Mouse (Mus musculus) right cerebral cortex, adult 2 months (tissue): ENCODE measurements at regions not wholly inside any gene's neighbourhood (a gene's known extent, or its start where the extent isn't known, plus 50 kb on each side); places are given as distances from the start of the nearest gene placed in this dataset.

Experiments used
- DNase-seq, 2 experiments: peaks; one replicate each; pipeline ENCODE4 v3.0.0; 2021 to 2022; ENCODE audit warnings: low spot score in 2 of 2

DNA sequence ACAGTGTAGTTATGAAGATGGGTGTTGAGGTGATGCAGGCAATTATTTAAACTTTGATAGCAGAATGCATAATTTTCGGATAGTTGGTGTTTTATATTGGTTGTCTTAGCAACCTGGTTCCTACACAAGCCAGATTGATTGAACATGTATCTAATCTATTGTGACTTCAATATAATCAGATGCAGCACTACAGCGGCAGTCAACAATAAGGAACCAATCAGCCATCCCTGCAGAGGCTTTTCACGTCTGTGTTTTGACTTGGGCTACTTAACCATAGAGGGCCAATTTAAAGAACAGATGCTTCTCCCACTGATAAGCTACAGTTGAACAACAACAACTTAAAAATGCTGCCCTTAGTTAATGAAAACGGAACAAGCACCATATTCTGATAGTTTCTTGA, 267.8 kb downstream of the Lmo7 start:
- no peak for DNase-seq

DNA sequence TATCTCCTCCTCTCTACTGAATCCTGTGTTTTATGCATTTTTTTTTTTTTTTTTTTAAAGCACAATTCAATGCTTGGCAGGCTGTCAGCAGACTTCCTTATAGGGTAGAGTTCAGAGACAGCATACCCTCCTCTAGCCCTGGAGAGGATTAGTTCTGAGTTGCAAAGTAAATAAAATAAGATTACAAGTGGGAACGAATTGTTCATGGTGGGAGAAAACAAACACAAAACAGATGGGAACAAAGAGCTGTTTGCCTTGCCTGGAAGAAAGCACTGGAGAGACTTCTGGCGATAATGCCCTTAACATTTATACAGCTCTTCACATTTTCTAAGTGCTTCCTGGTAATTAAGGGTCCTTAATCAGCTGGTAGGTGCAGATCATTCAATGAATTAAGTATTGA, 254.6 kb downstream of the Lmo7 start:
- no peak for DNase-seq
